10 mouse cellular contexts compared by ENCODE assay signal in genomic region chr14:34503759-34504158, GRCm38 (mm10). TPM values are rescaled to one million over a fixed set of nuclear protein-coding genes. Genes with fewer than 3 reads are reported as not detected.
DNase-seq lines count a peak whose midpoint lies in the region; ATAC-seq and TF ChIP-seq lines count a peak whose summit lies in the region.
"Had no signal": no experiment of that assay in that cellular context is flagged by ENCODE, and none has a peak within 500 bp of the region (broad histone marks: within the 10 kb centered on the region; RNA-seq: fewer than 3 reads in every experiment).

No protein-coding gene starts in this region.

- peak overlapping the region; percentile 45 to 100; a peak in 3 of 4 replicates for H3K27ac ChIP-seq in heart, embryonic 14.5 days (replicated peaks in 1 of 2; ENCODE audit: control insufficient read depth in 1 of 2, insufficient read depth in 1 of 2, low read depth in 2 of 2, low read length in 2 of 2)
- H3K27ac ChIP-seq in ES-Bruce4 (ENCODE audit: insufficient read depth, low read length), result no peak overlapping the region
- peak overlapping the region; percentile 96; the same call in 1 of the 2 replicates for H3K27ac ChIP-seq in forebrain, postnatal 0 days (ENCODE audit: low read depth, low read length)
- H3K27ac ChIP-seq in midbrain, embryonic 12.5 days (replicated peaks), result no peak overlapping the region
- H3K27ac ChIP-seq: liver, embryonic 14.5 days had no signal

- DNase-seq in heart, postnatal 4 days, result no peak
- DNase-seq in forebrain, postnatal 0 days, result peak; percentile 18
- no peak for DNase-seq in spleen, postnatal 10 days (ENCODE audit: low spot score in 2 of 2)
- no peak for DNase-seq in retina, postnatal 1 day
- no peak for DNase-seq in right cerebral cortex, postnatal 4 days

- ATAC-seq in heart, embryonic 14.5 days (ENCODE audit: insufficient number of reproducible peaks, insufficient read depth, low FRiP score, low read depth), result no peak
- ATAC-seq in forebrain, postnatal 0 days, result no peak
- ATAC-seq in midbrain, embryonic 12.5 days (ENCODE audit: low FRiP score, low read depth), result no peak

- TF ChIP-seq POLR2A in ES-Bruce4 (IDR thresholded peaks at IDR 0.05; ENCODE audit: insufficient read depth, low read length), result no peak

- peaks cover 8% of the 10 kb centered on the region; the same call in 1 of the 2 replicates for H3K27me3 ChIP-seq in heart, embryonic 14.5 days (ENCODE audit: control insufficient read depth, insufficient read depth, low read length)
- no peaks in the 10 kb centered on the region for H3K27me3 ChIP-seq in ES-Bruce4 (ENCODE audit: control insufficient read depth, insufficient read depth, low read length, poor library complexity, severe bottlenecking)
- H3K27me3 ChIP-seq in forebrain, postnatal 0 days (ENCODE audit: insufficient read depth, low read length), result no peaks in the 10 kb centered on the region
- no peaks in the 10 kb centered on the region for H3K27me3 ChIP-seq in midbrain, embryonic 12.5 days

- H3K9me3 ChIP-seq in heart, embryonic 14.5 days (ENCODE audit: control insufficient read depth, low read length), result no peaks in the 10 kb centered on the region
- no peaks in the 10 kb centered on the region for H3K9me3 ChIP-seq in ES-Bruce4 (replicated peaks; ENCODE audit: control insufficient read depth, insufficient read depth, low read length, poor library complexity, severe bottlenecking)
- H3K9me3 ChIP-seq in forebrain, postnatal 0 days (ENCODE audit: low read length), result no peaks in the 10 kb centered on the region
- H3K9me3 ChIP-seq in midbrain, embryonic 12.5 days, result no peaks in the 10 kb centered on the region

- no peaks in the 10 kb centered on the region for H3K36me3 ChIP-seq in heart, embryonic 14.5 days (ENCODE audit: control insufficient read depth, insufficient read depth, low read length)
- H3K36me3 ChIP-seq in ES-Bruce4 (ENCODE audit: control insufficient read depth, insufficient read depth, low read length, poor library complexity, severe bottlenecking), result no peaks in the 10 kb centered on the region
- H3K36me3 ChIP-seq in forebrain, postnatal 0 days (ENCODE audit: insufficient read depth), result no peaks in the 10 kb centered on the region
- no peaks in the 10 kb centered on the region for H3K36me3 ChIP-seq in midbrain, embryonic 12.5 days

- no peak overlapping the region for H3K4me3 ChIP-seq in heart, embryonic 14.5 days (ENCODE audit: control insufficient read depth in 1 of 2, insufficient read depth in 1 of 2, low read depth in 1 of 2, low read length in 2 of 2)
- no peak overlapping the region for H3K4me3 ChIP-seq in ES-Bruce4 (ENCODE audit: low read depth, low read length)
- no peak overlapping the region for H3K4me3 ChIP-seq in forebrain, postnatal 0 days (ENCODE audit: low read depth, low read length)
- H3K4me3 ChIP-seq in midbrain, embryonic 12.5 days, result no peak overlapping the region

- peak overlapping the region; percentile 82 for H3K4me2 ChIP-seq in heart, embryonic 14.5 days (ENCODE audit: low read length)
- H3K4me2 ChIP-seq in forebrain, postnatal 0 days (ENCODE audit: low read depth), result no peak overlapping the region
- H3K4me2 ChIP-seq in midbrain, embryonic 12.5 days (replicated peaks), result peak overlapping the region; percentile 54

- TF ChIP-seq CTCF in ES-Bruce4 (IDR thresholded peaks at IDR 0.05; ENCODE audit: low read depth, low read length), result no peak
- no peak for TF ChIP-seq CTCF in forebrain, postnatal 0 days (IDR thresholded peaks at IDR 0.05; ENCODE audit: low read depth)

- H3K4me1 ChIP-seq in heart, embryonic 14.5 days (ENCODE audit: control insufficient read depth in 2 of 2, insufficient read depth in 2 of 2, low read length in 2 of 2), result peaks cover 22 to 56% of the 10 kb centered on the region in 2 experiments
- no peaks in the 10 kb centered on the region for H3K4me1 ChIP-seq in ES-Bruce4 (ENCODE audit: control insufficient read depth, insufficient read depth, low read length)
- H3K4me1 ChIP-seq in forebrain, postnatal 0 days (ENCODE audit: insufficient read depth), result peaks cover 33% of the 10 kb centered on the region
- H3K4me1 ChIP-seq in midbrain, embryonic 12.5 days, result peaks cover 34% of the 10 kb centered on the region

- 69% methylated on average over 6 of the region's 6 CpGs for WGBS in heart, embryonic 14.5 days
- 32% methylated on average over 6 of the region's 6 CpGs for WGBS in forebrain, postnatal 0 days
- 40% methylated on average over 6 of the region's 6 CpGs for WGBS in midbrain, embryonic 12.5 days

- TF ChIP-seq EP300 in ES-Bruce4 (IDR thresholded peaks at IDR 0.05; ENCODE audit: insufficient read depth, low read depth, low read length), result no peak

- peak overlapping the region; percentile 100; the same call in 1 of the 2 replicates for H3K9ac ChIP-seq in heart, embryonic 14.5 days (ENCODE audit: low read length)
- peak overlapping the region; percentile 98 for H3K9ac ChIP-seq in ES-Bruce4 (ENCODE audit: low read depth, poor library complexity, severe bottlenecking)
- peak overlapping the region; percentile 98; the same call in 1 of the 2 replicates for H3K9ac ChIP-seq in forebrain, postnatal 0 days
- 0 out of 2 replicates have a peak overlapping the region, but pooled peaks have one; percentile 77 for H3K9ac ChIP-seq in midbrain, embryonic 12.5 days (replicated peaks)

RNA-seq across cellular contexts. Expression of gene Bmpr1a, which starts 0.6 kb away (rescaled TPM):
- 44.2 and 49.0 TPM in 2 replicates for polyA plus RNA-seq in heart, embryonic 14.5 days (2014; fragmentation: Nextera tagmentation; extraction: Ambion mirVana)
- total RNA-seq in heart, postnatal 4 days (2021), result 100 to 1,000 TPM; 107 to 115 TPM
- polyA plus RNA-seq in ES-Bruce4 (2011; ENCODE audit: insufficient read depth, insufficient read length, low read depth, missing spikeins), result 75.3 and 75.4 TPM in 2 replicates
- 52.2 and 54.8 TPM in 2 replicates for total RNA-seq in forebrain, postnatal 0 days (2014; rRNA removed)
- polyA plus RNA-seq in forebrain, postnatal 0 days (2015; fragmentation: Nextera tagmentation; extraction: Ambion mirVana), result 12.7 and 15.9 TPM in 2 replicates
- 43.3 and 44.1 TPM in 2 replicates for polyA plus RNA-seq in midbrain, embryonic 12.5 days (2016; fragmentation: Nextera tagmentation; extraction: Ambion mirVana)

RNA-seq across cellular contexts. Expression of gene 9230112D13Rik, which starts 18.8 kb away (rescaled TPM):
- not detected in 2 replicates for polyA plus RNA-seq in heart, embryonic 14.5 days (2014; fragmentation: Nextera tagmentation; extraction: Ambion mirVana)
- total RNA-seq in heart, postnatal 4 days (2021), result not detected
- polyA plus RNA-seq in ES-Bruce4 (2011; ENCODE audit: insufficient read depth, insufficient read length, low read depth, missing spikeins), result not detected in 2 replicates
- total RNA-seq in forebrain, postnatal 0 days (2014; rRNA removed), result not detected in 2 replicates
- polyA plus RNA-seq in forebrain, postnatal 0 days (2015; fragmentation: Nextera tagmentation; extraction: Ambion mirVana), result not detected in 2 replicates
- polyA plus RNA-seq in midbrain, embryonic 12.5 days (2016; fragmentation: Nextera tagmentation; extraction: Ambion mirVana), result not detected in 2 replicates
- total RNA-seq: gastrocnemius, postnatal 10 days had no signal
- polyA plus RNA-seq: liver, embryonic 14.5 days had no signal

Comparison
In these comparisons a context has a peak if more than half of its experiments do, and no peak if none do; other contexts are left out.
1. H3K27ac ChIP-seq: peak in heart, embryonic 14.5 days (2 of 2) and forebrain, postnatal 0 days (single experiment); none in ES-Bruce4 (single experiment) and midbrain, embryonic 12.5 days (single experiment).
2. Peak in every context shown above with its lines, with median percentiles within 50 percentile points of each other: H3K9ac ChIP-seq.